Mouse (Mus musculus) liver (tissue): Measurements from ENCODE around the gene Dzip1.

Experiments
- DNase-seq: peaks from one replicate; pipeline ENCODE4 v3.0.0-alpha.2; 2020; ENCODE audit warnings: mixed read lengths

Dzip1 gene

DNA sequence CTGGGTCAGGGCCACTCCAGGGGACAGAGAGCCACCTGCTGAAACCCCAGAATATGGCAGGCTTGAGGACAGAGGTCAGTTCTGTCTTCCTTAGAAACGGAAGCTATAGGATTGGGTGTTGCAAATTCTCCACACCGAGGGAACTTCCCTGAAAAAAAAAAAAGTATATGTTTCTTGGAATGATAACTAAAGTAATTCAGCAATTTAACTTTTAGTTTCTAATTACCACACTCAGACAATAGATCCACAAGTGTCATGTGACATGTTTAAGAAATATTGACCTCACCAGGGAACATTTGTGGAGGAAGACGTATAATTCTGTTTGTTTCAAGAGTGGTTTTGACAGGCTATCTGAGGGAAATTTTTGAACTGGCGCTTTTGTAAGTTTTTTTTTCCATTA, 93.7 kb downstream of the Dzip1 start:
- DNase-seq = no peak

DNA sequence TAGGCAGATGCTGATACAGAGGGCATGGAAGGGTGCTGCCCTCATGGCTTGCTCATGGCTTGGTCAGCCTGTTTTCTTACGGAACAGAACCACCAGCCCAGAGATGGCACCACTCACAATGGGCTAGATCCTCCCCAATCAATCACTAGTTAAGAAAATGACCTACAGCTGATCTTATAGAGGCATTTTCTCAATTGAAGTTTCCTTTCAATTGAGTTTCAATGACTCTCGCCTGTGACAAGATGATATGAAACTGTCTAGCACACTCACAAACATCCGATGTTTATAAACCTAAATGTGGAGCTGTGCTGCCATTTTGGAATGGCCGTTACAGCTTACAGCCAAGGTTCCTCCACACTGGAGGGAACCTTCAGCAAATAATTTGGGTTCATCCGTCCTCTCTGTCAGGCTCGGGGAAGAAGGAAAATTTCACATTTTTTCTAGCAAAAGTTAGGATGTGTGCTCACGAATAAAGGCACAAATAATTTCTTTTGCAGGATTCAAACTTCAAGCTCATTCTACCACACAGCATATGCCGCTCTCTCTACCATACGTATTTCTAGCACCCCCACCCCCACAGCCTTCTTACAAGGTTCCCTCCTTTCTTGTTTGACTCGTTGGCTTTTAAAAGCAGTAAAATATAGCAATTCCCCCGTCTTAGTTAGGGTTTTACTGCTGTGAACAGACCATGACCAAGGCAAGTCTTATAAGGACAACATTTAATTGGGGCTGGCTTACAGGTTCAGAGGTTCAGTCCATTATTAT, 95.7 kb downstream of the Dzip1 start:
- DNase-seq = no peak

DNA sequence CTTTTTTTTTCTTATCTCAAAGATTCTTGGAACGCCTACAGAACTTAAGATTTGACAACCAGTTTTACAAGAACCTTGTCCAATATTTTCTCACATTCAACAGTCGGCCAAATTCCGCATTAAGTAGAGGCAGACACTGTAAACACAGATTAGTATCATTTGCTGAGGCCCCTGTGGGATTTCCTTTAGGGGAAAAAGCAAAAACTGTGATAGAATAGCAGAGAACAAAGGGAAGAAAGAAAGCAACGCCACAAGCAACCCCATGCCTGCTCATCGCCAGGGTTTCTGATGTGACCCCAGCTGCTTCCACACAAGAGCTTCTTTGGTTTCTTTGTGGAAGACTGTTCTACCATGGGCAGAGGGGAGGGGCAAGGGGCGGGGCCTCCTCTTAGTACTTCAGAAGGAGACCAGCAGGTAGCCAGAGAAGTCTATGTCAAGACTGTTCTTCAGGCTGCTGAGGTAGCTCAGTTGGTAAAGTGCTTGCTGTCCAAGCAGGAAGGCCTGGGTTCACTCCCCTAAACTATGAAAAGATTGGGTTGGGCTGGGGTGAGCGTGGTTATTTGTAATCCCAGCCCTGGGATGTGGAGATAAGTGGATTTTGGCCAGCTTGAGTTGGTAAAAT, 97.9 kb downstream of the Dzip1 start:
- DNase-seq = no peak

DNA sequence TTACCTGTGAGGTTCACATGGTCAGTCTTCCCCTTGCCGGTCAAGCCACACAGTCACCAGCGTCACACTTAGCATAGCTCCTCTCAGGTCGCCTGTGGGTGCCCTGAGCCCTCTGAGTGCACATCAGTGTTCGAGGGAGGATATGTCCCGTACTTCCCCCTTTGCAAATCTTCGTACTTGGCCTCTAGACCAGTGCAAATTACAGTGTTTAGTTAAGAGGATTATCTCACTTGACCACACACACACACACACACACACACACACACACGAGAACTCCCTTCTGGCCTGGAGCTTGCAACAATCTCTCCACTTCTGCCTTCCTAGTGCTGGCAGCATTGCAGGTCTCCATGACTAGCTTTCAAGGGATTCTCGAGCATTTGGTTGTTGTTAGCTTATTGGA, 98.9 kb downstream of the Dzip1 start:
- no peak for DNase-seq
